Comparison of ENCODE assay signal across 11 mouse cellular contexts in genomic region chr7:130708940-130709339, GRCm38 (mm10).
DNase-seq lines count a peak whose midpoint lies in the region; ATAC-seq and TF ChIP-seq lines count a peak whose summit lies in the region.
"Had no signal": no experiment of that assay in that cellular context is flagged by ENCODE, and none has a peak within 500 bp of the region (broad histone marks: within the 10 kb centered on the region; RNA-seq: fewer than 3 reads in every experiment).

No protein-coding gene starts in this region.

- no peaks in the 10 kb centered on the region for H3K36me3 ChIP-seq in heart, embryonic 12.5 days
- H3K36me3 ChIP-seq in neural tube, embryonic 14.5 days (ENCODE audit: control insufficient read depth, insufficient read depth, low read length) = no peaks in the 10 kb centered on the region
- H3K36me3 ChIP-seq: neural tube, embryonic 12.5 days had no signal

- no peaks in the 10 kb centered on the region for H3K9me3 ChIP-seq in heart, embryonic 12.5 days (replicated peaks)
- H3K9me3 ChIP-seq in neural tube, embryonic 14.5 days (ENCODE audit: control insufficient read depth, low read length) = no peaks in the 10 kb centered on the region
- H3K9me3 ChIP-seq: neural tube, embryonic 12.5 days had no signal

- peak overlapping the region; percentile 35 for H3K9ac ChIP-seq in heart, embryonic 12.5 days
- no peak overlapping the region for H3K9ac ChIP-seq in neural tube, embryonic 14.5 days (replicated peaks; ENCODE audit: low read depth, low read length)
- H3K9ac ChIP-seq: neural tube, embryonic 12.5 days had no signal

- H3K4me3 ChIP-seq in heart, embryonic 12.5 days = no peak overlapping the region
- no peak overlapping the region for H3K4me3 ChIP-seq in neural tube, embryonic 14.5 days (ENCODE audit: low read depth, low read length)
- H3K4me3 ChIP-seq in cerebellum, adult 2 months (replicated peaks; ENCODE audit: insufficient read depth, low read depth, low read length) = no peak overlapping the region
- H3K4me3 ChIP-seq: neural tube, embryonic 12.5 days had no signal

- WGBS in heart, embryonic 12.5 days = 26% methylated on average over 9 of the region's 9 CpGs
- WGBS in neural tube, embryonic 14.5 days = 32% methylated on average over 9 of the region's 9 CpGs
- WGBS in cerebellum, adult 2 months = 69% methylated on average over 9 of the region's 9 CpGs

- ATAC-seq in heart, embryonic 12.5 days (ENCODE audit: insufficient number of reproducible peaks, low FRiP score) = 0 out of 2 replicates have a peak, but pooled peaks have one; percentile 16
- ATAC-seq in neural tube, embryonic 14.5 days (ENCODE audit: low read depth) = no peak

- H3K27me3 ChIP-seq in heart, embryonic 12.5 days (replicated peaks) = no peaks in the 10 kb centered on the region
- no peaks in the 10 kb centered on the region for H3K27me3 ChIP-seq in neural tube, embryonic 14.5 days (ENCODE audit: control insufficient read depth, insufficient read depth, low read length)
- no peaks in the 10 kb centered on the region for H3K27me3 ChIP-seq in cerebellum, adult 2 months (ENCODE audit: control insufficient read depth, insufficient read depth, low read length)
- H3K27me3 ChIP-seq: neural tube, embryonic 12.5 days had no signal

- H3K4me2 ChIP-seq in heart, embryonic 12.5 days = no peak overlapping the region; the same call in 1 of the 2 replicates
- no peak overlapping the region for H3K4me2 ChIP-seq in neural tube, embryonic 14.5 days (ENCODE audit: low read depth, low read length)
- H3K4me2 ChIP-seq: neural tube, embryonic 12.5 days had no signal

- peaks cover 66% of the 10 kb centered on the region for H3K4me1 ChIP-seq in heart, embryonic 12.5 days (replicated peaks)
- peaks cover 31% of the 10 kb centered on the region for H3K4me1 ChIP-seq in neural tube, embryonic 14.5 days (ENCODE audit: control insufficient read depth, insufficient read depth, low read length)
- peaks cover 48% of the 10 kb centered on the region for H3K4me1 ChIP-seq in cerebellum, adult 2 months (ENCODE audit: control insufficient read depth, insufficient read depth, low read length)

- no peak for TF ChIP-seq CTCF in cerebellum, adult 2 months (IDR thresholded peaks at IDR 0.05; ENCODE audit: borderline replicate concordance, insufficient read depth, low read depth, low read length)

- no peak for TF ChIP-seq POLR2A in cerebellum, adult 2 months (IDR thresholded peaks at IDR 0.05; ENCODE audit: borderline replicate concordance, insufficient read depth, low read length)

- H3K27ac ChIP-seq in heart, embryonic 12.5 days (ENCODE audit: poor library complexity, severe bottlenecking) = peak overlapping the region; percentile 41; the same call in 1 of the 2 replicates
- 0 out of 2 replicates have a peak overlapping the region, but pooled peaks have one; percentile 18 for H3K27ac ChIP-seq in neural tube, embryonic 14.5 days (ENCODE audit: low read depth, low read length)
- no peak overlapping the region for H3K27ac ChIP-seq in cerebellum, adult 2 months (ENCODE audit: insufficient read depth, low read length)
- H3K27ac ChIP-seq: neural tube, embryonic 12.5 days had no signal

- DNase-seq in heart, adult 8-10 months (ENCODE audit: low spot score) = no peak
- DNase-seq in neural tube, embryonic 10.5 days (ENCODE audit: extremely low spot score, low spot score) = no peak
- DNase-seq in kidney, postnatal 25 days = peak; percentile 58 to 86
- DNase-seq in yolk sac, embryonic 10.5 days (ENCODE audit: low spot score) = peak; percentile 65
- DNase-seq in cerebellum, adult 2 months = no peak
- DNase-seq in testis, postnatal 14 days (ENCODE audit: low spot score) = no peak
- DNase-seq: B cell, adult 2 months; lung, postnatal 14 days had no signal

Comparison
In these comparisons a context has a peak if more than half of its experiments do, and no peak if none do; other contexts are left out.
1. DNase-seq: peak in kidney, postnatal 25 days (2 of 2) and yolk sac, embryonic 10.5 days (single experiment); none in heart, adult 8-10 months (single experiment), neural tube, embryonic 10.5 days (single experiment), cerebellum, adult 2 months (0 of 2) and testis, postnatal 14 days (single experiment).